Mouse (Mus musculus) kidney, postnatal 25 days (tissue): Measurements from ENCODE around the gene Ppef1.

Source experiments
- DNase-seq, 2 experiments: peaks; one replicate each; pipeline ENCODE4 v3.0.0; 2021; ENCODE audit warnings: mixed read lengths in 2 of 2

Gene Ppef1

GRCm38 (mm10) chrX:160592933-160593332, 142.6 kb downstream of the Ppef1 start:
- no peak for DNase-seq

GRCm38 (mm10) chrX:160590147-160590546, 145.4 kb downstream of the Ppef1 start:
- DNase-seq: no peak

DNA sequence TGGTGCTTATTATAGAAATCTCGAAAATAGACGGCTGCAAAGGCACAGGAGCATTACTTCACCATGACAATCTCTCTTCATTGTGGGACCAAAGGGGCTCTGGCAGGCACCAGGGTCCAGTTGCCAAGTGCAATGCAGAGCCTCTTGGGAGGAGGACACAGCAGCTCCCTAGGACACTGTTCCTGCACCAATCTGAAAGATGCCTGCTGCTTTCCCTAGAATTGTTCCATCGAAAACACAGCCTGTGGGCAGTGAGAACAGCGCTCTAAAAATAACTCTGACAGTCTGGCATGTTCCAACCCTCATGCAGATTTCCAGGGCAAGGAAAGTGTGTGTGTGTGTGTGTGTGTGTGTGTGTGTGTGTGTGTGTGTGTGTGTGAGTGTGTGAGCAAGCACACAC, 147.0 kb downstream of the Ppef1 start:
- no peak for DNase-seq

- no peak for DNase-seq
These were observed 150.5 kb downstream of the Ppef1 start for GRCm38 (mm10) chrX:160585110-160585509.

- no peak for DNase-seq
These were observed 151.3 kb downstream of the Ppef1 start for GRCm38 (mm10) chrX:160584148-160584838.

- DNase-seq: no peak
These were observed 152.0 kb downstream of the Ppef1 start for GRCm38 (mm10) chrX:160583589-160583988.
